Mouse (Mus musculus) CH12.LX (cell line): ENCODE measurements around the gene Zfp384. TPM values are rescaled to one million over a fixed set of nuclear protein-coding genes. Genes with fewer than 3 reads are reported as not detected.

Source experiments
- DNase-seq: peaks from one replicate; pipeline ENCODE4 v3.0.0-alpha.2; 2013; ENCODE audit errors: extremely low read depth
- H3K27ac ChIP-seq: 2 replicates; pipeline ENCODE4 v1.5.1; 2012; ENCODE audit warnings: low read depth, mild to moderate bottlenecking, control low read depth, moderate library complexity; ENCODE audit not compliant: insufficient read depth
- H3K27me3 ChIP-seq: replicated peaks from 2 replicates; pipeline ENCODE3; 2012; ENCODE audit warnings: inconsistent platforms
- H3K36me3 ChIP-seq, 2 experiments: replicated peaks in 1 of 2; 2 replicates each; pipeline versions ENCODE3 to v1.6.1; 2012; ENCODE audit warnings: inconsistent platforms in 1 of 2, low read length in 1 of 2, mild to moderate bottlenecking in 1 of 2, mixed read lengths in 1 of 2, moderate library complexity in 1 of 2; ENCODE audit not compliant: control insufficient read depth in 1 of 2, insufficient read depth in 1 of 2
- H3K4me1 ChIP-seq, 2 experiments: 2 replicates each; pipeline ENCODE4 v1.6.1; 2012; ENCODE audit warnings: inconsistent platforms in 1 of 2, moderate library complexity in 1 of 2; ENCODE audit not compliant: insufficient read depth in 2 of 2, control insufficient read depth in 1 of 2
- H3K4me2 ChIP-seq: 2 replicates; pipeline ENCODE4 v1.6.1; 2012; ENCODE audit warnings: low read depth, mild to moderate bottlenecking, control low read depth; ENCODE audit not compliant: poor library complexity, insufficient read depth, severe bottlenecking
- H3K4me3 ChIP-seq, 3 experiments: fragments of 150-350 bp in 1 of 3; sonication (generic) in 1 of 3; replicated peaks in 1 of 3; 2 replicates each; pipeline versions ENCODE3 to v1.5.1; 2011 to 2012; ENCODE audit warnings: low read depth in 2 of 3, low read length in 2 of 3, mild to moderate bottlenecking in 2 of 3, moderate library complexity in 2 of 3, control low read depth in 1 of 3, improper control_type of control experiment in 1 of 3, inconsistent platforms in 1 of 3, mixed read lengths in 1 of 3; ENCODE audit not compliant: poor library complexity in 1 of 3
- H3K79me2 ChIP-seq: replicated peaks from 2 replicates; pipeline ENCODE4 v1.6.1; 2012; ENCODE audit warnings: mild to moderate bottlenecking, moderate library complexity; ENCODE audit not compliant: control insufficient read depth, poor library complexity, insufficient read depth, severe bottlenecking; ENCODE audit errors: extremely low read depth
- H3K9ac ChIP-seq: 2 replicates; pipeline ENCODE4 v1.6.1; 2012; ENCODE audit warnings: low read depth, mild to moderate bottlenecking, control low read depth, moderate library complexity; ENCODE audit not compliant: insufficient read depth
- H3K9me3 ChIP-seq: replicated peaks from 2 replicates; pipeline ENCODE3; 2012; ENCODE audit warnings: low read length, inconsistent platforms, mixed read lengths
- BHLHE40 ChIP-seq: IDR thresholded peaks from 2 replicates; pipeline ENCODE4 v1.6.1; 2011; ENCODE audit warnings: mild to moderate bottlenecking, low read depth, low read length, improper control_type of control experiment
- CHD2 ChIP-seq: IDR thresholded peaks from 2 replicates; pipeline ENCODE4 v1.6.1; 2011; ENCODE audit warnings: low read length, improper control_type of control experiment
- GABPA ChIP-seq: IDR thresholded peaks from 2 replicates; pipeline ENCODE4 v1.6.1; 2012; ENCODE audit warnings: low read depth, low read length, improper control_type of control experiment, inconsistent platforms; ENCODE audit not compliant: insufficient replicate concordance
- IRF4 ChIP-seq: IDR thresholded peaks from 2 replicates; pipeline ENCODE4 v1.6.1; 2014; ENCODE audit warnings: low read depth, mild to moderate bottlenecking, inconsistent platforms, low read length, improper control_type of control experiment
- JUN ChIP-seq: IDR thresholded peaks from 2 replicates; pipeline ENCODE4 v1.6.1; 2011; ENCODE audit warnings: low read depth, mild to moderate bottlenecking, low read length, improper control_type of control experiment, moderate library complexity; ENCODE audit not compliant: insufficient read depth
- JUND ChIP-seq: conservative IDR thresholded peaks from 2 replicates; pipeline ENCODE4 v1.6.1; 2011; ENCODE audit warnings: low read depth, low read length, improper control_type of control experiment
- KAT2A ChIP-seq: IDR thresholded peaks from 2 replicates; pipeline ENCODE4 v1.6.1; 2012; ENCODE audit warnings: low read length, improper control_type of control experiment, inconsistent platforms; ENCODE audit not compliant: insufficient replicate concordance
- MAFK ChIP-seq: IDR thresholded peaks from 2 replicates; pipeline ENCODE4 v1.6.1; 2011; ENCODE audit warnings: low read length, improper control_type of control experiment; ENCODE audit not compliant: insufficient replicate concordance
- MAZ ChIP-seq: IDR thresholded peaks from 2 replicates; pipeline ENCODE4 v1.6.1; 2012; ENCODE audit warnings: low read depth, mild to moderate bottlenecking, inconsistent platforms, low read length, improper control_type of control experiment, moderate library complexity
- MXI1 ChIP-seq: IDR thresholded peaks from 2 replicates; pipeline ENCODE4 v1.6.1; 2011; ENCODE audit warnings: mild to moderate bottlenecking, low read depth, low read length, improper control_type of control experiment
- NELFE ChIP-seq: IDR thresholded peaks from 2 replicates; pipeline ENCODE4 v1.6.1; 2011; ENCODE audit warnings: low read depth, low read length, improper control_type of control experiment
- POLR2AphosphoS2 ChIP-seq: IDR thresholded peaks from 2 replicates; pipeline ENCODE4 v1.6.1; 2011; ENCODE audit warnings: low read depth, low read length, improper control_type of control experiment
- SMC3 ChIP-seq: IDR thresholded peaks from 2 replicates; pipeline ENCODE4 v1.6.1; 2011; ENCODE audit warnings: low read depth, low read length, improper control_type of control experiment
- USF1 ChIP-seq: IDR thresholded peaks from 2 replicates; pipeline ENCODE4 v1.6.1; 2014; ENCODE audit warnings: low read depth, mild to moderate bottlenecking, inconsistent platforms, low read length, improper control_type of control experiment
- USF2 ChIP-seq: conservative IDR thresholded peaks from 2 replicates; pipeline ENCODE4 v1.6.1; 2011; ENCODE audit warnings: low read depth, low read length, improper control_type of control experiment
- ZKSCAN1 ChIP-seq: IDR thresholded peaks from 2 replicates; pipeline ENCODE4 v1.6.1; 2012; ENCODE audit warnings: low read depth, inconsistent platforms, low read length, improper control_type of control experiment, borderline replicate concordance
- dilution Hi-C: fragments of 300-500 bp; cut with MboI; formaldehyde crosslinking; loops from 2 replicates; pipeline ENCODE4 v1.14.3; 2020; ENCODE audit warnings: low sequenced_read_pairs; ENCODE audit not compliant: extremely low pct_unique_long_range_greater_than_20kb, extremely low pct_ligation_motif_present
- in situ Hi-C: fragments of 300-500 bp; cut with MboI; formaldehyde crosslinking; loops from 3 replicates; pipeline ENCODE4 v1.14.3; 2019; ENCODE audit warnings: low sequenced_read_pairs, low pct_ligation_motif_present, low pct_unique_long_range_greater_than_20kb, mixed read lengths
- polyA plus RNA-seq: library from polyadenylated mRNA; unstranded; fragments of >175 nt; gene quantifications from 2 replicates; pipeline ENCODE4 v1.2.1, GENCODE M21; 2012; ENCODE audit warnings: low read depth; ENCODE audit not compliant: insufficient read length
- total RNA-seq, 2 experiments: library from RNA; depleted of rRNA; stranded (reverse); fragments of 300-350 nt in 1 of 2; fragments of >200 nt in 1 of 2; gene quantifications; 2 replicates each; pipeline ENCODE4 v1.2.3; 2012 to 2014

Gene Zfp384
- total and polyA plus RNA-seq, 3 experiments = 14.0 to 34.4 (median 17.0) TPM

DNA sequence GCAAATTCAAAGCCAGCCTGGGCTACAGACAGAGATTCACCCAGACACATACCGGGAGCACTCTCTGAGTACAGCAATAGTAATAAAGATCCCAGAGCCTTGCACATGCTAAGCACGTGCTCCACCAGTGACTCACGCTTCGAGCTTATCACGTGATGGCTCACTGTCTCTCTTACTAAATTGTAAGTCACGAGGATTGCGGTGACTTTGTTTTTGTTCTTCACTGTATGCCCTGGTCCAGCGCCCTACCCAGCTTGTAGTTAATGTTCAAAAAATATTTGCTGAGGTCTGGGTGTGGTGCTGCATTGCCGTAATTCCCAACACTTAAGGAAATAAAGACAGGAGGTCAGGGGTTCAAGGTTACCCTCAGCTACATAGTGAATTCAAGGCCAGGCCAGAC is 15.6 kb upstream of the Zfp384 start:
- H3K79me2 ChIP-seq = no peaks in the 10 kb centered on the region
- in situ Hi-C loops = no loop called here
- H3K27ac ChIP-seq = no peak overlapping the region
- no peak for TF ChIP-seq CHD2
- no peak for TF ChIP-seq IRF4
- TF ChIP-seq BHLHE40 = peak; percentile 60
- TF ChIP-seq MAFK = no peak
- no peak overlapping the region for H3K4me2 ChIP-seq
- no peaks in the 10 kb centered on the region for H3K36me3 ChIP-seq
- H3K4me3 ChIP-seq = no peak overlapping the region
- dilution Hi-C loops = no loop called here
- H3K9me3 ChIP-seq = peaks cover 12% of the 10 kb centered on the region
- peaks cover 6 to 11% of the 10 kb centered on the region in 2 experiments for H3K4me1 ChIP-seq
- H3K9ac ChIP-seq = no peak overlapping the region
- no peak for DNase-seq
- peaks cover 64% of the 10 kb centered on the region for H3K27me3 ChIP-seq

GRCm38 (mm10) chr6:124993876-124994275 is 15.1 kb upstream of the Zfp384 start:
- dilution Hi-C loops (no loop called here), in situ Hi-C loops (no loop called here)
- Histone ChIP-seq H3K4me3 (no peak overlapping the region), H3K4me2 (no peak overlapping the region), H3K27me3 (peaks cover 69% of the 10 kb centered on the region), H3K4me1 (peaks cover 11% of the 10 kb centered on the region in 2 experiments), H3K9ac (no peak overlapping the region), H3K27ac (no peak overlapping the region), H3K9me3 (peaks cover 12% of the 10 kb centered on the region), H3K36me3 (no peaks in the 10 kb centered on the region), H3K79me2 (no peaks in the 10 kb centered on the region)
- no peak for DNase-seq
- no peak for TF ChIP-seq POLR2AphosphoS2
- no peak for TF ChIP-seq KAT2A
- TF ChIP-seq ZKSCAN1 = no peak
- no peak for TF ChIP-seq IRF4
- no peak for TF ChIP-seq JUN
- TF ChIP-seq SMC3 = no peak
- no peak for TF ChIP-seq MAZ
- TF ChIP-seq JUND = no peak
- no peak for TF ChIP-seq USF2
- no peak for TF ChIP-seq MXI1
- TF ChIP-seq GABPA = no peak
- no peak for TF ChIP-seq USF1
- TF ChIP-seq CHD2 = no peak
- no peak for TF ChIP-seq NELFE
